Mouse (Mus musculus) liver (tissue): ENCODE results near the gene Cngb1.

Experiments used
- DNase-seq: peaks from one replicate; pipeline ENCODE4 v3.0.0-alpha.2; 2020; ENCODE audit warnings: mixed read lengths

Gene Cngb1

GRCm38 (mm10) chr8:95306431-95306830, at the start of gene Cngb1:
Gene Cngb1, minus strand, starts transcription at chr8:95306585.
- DNase-seq: no peak

- no peak for DNase-seq
Observed at GRCm38 (mm10) chr8:95354606-95355005, 48.2 kb upstream of the Cngb1 start.

- no peak for DNase-seq
Observed at GRCm38 (mm10) chr8:95352871-95353866, 46.8 kb upstream of the Cngb1 start.

DNA sequence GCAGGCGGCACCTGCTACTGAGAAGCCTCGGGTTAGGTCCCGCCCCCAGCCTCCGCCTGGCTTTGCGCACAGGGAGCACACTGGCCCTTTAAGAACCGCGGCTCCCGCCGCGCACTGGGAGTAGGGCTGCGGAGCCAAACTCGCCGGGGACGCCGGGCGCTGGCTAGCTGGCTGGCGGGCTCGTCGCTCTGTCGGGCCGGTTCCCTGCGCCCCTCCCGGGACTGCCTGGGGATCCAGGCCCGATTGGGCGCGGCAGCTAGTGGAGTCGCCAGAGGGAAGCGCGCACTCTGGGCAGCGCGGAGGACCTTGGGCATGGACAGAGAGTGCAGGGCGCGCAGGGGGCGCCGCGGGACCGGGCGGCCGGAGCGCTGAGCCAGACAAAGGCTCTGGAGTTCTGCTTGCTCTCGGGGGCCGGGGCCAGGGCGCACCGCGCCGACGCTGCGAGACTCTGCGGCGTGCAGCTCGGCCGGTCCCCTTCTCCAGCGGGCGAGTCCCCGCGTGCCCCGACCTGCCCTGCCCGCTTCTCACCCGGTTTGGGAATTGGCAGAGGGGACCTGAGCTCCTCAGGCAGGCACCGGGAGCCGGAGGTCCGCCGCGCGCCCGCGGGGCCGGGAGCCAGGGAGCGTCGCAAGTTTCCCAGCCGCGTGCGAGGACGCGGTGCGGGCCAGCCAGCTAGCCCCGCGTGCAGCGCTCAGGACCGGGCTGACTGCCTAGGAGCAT, 45.9 kb upstream of the Cngb1 start, which contains the start of gene Mmp15:
Gene Mmp15, plus strand, starts transcription at position 118 of the 720 bp plus-strand sequence.
- DNase-seq: peak; percentile 57

DNA sequence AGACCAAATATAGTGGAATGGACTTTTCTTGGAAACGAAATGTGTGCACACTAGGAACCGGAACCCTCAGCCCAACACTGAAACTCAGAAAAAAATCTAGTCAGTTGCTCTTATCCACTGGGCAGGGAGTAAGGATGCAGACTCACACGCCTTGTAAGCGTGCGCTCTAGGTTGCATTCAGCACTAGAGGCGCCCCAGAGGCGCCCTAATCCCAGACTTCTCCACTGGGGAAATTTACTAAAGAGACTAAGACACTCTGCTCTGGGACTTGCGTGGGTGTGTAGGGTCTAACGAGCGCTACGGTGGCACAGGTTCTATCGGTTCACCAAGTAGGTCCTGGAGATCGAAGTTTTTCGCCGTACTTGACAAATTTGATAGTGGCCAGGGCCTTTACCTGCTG, 45.1 kb upstream of the Cngb1 start:
- DNase-seq: no peak

GRCm38 (mm10) chr8:95348811-95349630, 42.6 kb upstream of the Cngb1 start:
- no peak for DNase-seq

DNA sequence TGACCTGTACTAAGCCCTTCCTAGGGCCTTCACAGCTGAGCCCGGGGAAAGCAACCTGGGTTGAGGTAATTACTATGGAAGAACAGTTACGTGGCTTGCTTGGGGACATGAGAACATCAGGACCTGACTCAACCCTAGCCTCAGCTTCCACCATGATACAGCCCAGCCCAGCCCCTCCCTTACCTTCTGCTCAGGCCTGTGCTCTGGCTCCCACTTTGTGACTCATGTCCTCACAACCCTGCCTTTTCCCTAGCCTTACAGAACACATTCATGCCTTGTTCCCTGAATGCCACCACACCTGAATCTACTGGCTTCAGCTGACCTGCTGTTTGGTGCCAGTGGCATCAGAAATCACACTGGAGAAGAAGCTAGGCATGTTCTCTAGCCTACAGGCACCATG, 42.0 kb upstream of the Cngb1 start:
- DNase-seq: no peak

- peak; percentile 63 for DNase-seq
Observed at GRCm38 (mm10) chr8:95346643-95347545, 40.5 kb upstream of the Cngb1 start.

- DNase-seq: no peak
Observed at GRCm38 (mm10) chr8:95344668-95345067, 38.3 kb upstream of the Cngb1 start.

GRCm38 (mm10) chr8:95341721-95342120, 35.3 kb upstream of the Cngb1 start:
- no peak for DNase-seq

GRCm38 (mm10) chr8:95336363-95336762, 30.0 kb upstream of the Cngb1 start:
- no peak for DNase-seq

- no peak for DNase-seq
Observed at GRCm38 (mm10) chr8:95335706-95336105, 29.3 kb upstream of the Cngb1 start.

DNA sequence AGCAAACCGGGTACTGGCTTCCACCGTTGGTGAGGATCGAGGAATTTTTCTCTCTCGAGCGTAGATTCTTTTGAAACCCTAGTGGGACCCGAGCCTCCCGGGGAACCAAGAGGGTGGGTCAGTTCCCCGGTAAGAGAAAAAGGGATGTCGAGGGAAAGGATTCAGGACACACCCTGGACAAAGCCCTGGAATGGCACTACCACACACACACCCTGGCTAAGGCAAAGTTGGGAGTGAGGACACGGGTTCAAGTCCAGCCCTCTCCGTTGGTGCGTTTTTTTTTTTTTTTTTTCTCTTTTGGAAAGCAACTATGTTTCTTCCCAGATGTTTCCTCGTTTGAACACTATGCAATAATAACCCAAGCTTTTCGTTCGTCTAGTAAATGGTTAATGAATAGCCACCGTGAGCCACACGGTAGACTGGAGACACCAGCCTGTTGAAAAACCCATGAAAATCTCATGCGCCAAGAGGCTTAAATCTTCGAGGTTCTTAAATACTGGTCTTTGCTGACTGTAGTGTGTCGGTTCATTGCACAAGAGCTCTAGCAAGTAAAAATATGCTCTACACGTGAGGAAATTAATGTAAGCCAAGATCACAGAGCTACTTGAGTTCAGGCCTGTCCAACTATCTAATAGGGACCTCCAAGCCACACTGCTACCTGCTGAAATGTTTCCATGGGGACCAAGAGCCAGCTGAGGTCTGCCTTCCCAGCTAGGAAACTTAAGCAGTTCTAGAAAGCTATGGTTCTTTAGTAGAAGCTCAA, 26.2 kb upstream of the Cngb1 start:
- DNase-seq: no peak

GRCm38 (mm10) chr8:95331720-95332436, 25.5 kb upstream of the Cngb1 start, which contains the start of the genes Zfp319 and Usb1:
Gene Zfp319, minus strand, starts transcription at chr8:95331950.
Gene Usb1, plus strand, starts transcription at chr8:95332284.
- peak; percentile 95 for DNase-seq

GRCm38 (mm10) chr8:95331156-95331719, 24.9 kb upstream of the Cngb1 start:
- DNase-seq: peak; percentile 50

DNA sequence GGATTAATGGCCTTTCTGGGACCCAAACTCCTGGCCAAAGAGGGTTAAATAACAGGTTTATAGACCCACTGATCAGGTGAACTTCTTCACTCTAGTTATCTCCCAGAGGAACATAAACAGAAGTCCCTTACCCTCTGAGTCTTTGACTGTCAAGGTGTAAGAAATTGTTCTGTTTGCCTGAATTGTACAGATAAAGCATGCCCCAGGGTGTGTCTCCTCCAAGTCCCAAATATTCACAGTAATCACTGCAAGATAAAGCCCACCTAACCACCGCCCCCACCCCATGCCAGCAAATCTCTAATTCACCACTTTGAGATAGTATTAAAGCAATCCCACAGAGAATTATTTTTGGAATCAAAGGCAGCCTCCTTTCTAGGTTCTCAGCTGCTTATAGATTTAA, 24.0 kb upstream of the Cngb1 start:
- DNase-seq: no peak

DNA sequence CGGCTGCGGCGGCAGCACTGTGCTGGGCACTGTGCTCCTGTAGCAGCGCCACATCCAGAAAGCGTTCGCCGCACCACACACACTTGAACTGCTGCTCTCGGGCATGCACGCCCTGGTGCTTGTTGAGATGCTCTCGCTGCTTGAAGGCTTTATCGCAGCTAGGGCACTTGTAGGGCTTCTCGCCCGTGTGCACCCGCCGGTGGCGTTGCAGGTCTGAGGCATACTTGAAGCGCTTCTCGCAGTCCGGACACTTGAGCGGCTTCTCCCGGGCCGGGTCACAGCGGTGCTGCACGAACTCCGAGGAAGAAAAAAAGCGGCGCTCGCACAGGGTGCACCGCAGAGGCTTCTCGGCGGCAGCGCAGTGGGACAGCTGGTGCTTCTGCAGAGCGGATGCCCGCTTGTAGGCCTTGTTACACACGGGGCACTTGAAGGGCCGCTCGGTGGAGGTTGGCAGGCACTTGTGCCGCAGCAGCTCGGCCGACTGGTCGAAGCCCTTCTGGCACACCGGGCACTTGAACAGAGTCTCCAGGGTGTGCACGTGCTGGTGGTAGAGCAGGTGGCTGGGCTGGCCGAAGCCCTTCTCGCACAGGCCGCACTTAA, 21.6 kb upstream of the Cngb1 start:
- no peak for DNase-seq

DNA sequence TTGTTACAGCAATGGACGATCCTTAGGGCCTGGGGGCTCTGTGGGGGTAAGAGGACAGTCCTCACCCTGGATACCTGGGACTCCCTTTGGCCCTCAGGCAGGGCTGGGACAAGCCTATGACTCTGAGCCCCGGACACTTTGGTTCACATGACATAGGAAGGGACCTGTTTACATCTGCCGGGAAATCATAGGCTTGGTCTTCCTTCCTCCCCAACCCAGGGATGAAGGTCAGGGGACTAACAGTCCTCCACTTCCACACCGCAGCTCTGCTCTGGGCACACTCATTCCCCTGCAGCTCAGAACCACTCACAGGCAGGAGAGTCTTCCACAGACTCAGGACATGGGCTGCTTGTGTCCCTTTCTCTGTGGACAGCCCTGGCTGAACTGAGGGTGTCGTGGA, 20.4 kb upstream of the Cngb1 start:
- DNase-seq: no peak

DNA sequence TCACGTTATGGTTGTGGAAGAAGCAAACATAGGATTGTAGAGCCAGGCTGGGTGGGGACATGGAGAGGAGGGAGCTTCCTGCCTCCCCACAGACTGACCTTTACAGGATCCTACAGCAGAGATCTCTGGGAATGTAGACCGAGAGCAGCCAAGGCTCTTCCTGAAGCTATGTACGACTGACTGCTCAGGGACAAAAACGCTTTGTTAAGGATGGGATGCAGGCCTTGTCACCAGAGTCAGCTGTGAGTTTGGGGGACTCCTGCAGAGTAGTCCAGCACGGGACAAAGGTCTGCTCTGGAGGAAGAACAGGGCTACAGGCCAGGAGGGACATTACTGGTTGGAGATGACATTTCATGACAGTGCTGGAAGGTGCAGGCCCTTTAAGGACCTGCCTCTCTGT, 18.3 kb upstream of the Cngb1 start:
- no peak for DNase-seq
